Mouse (Mus musculus): ENCODE measurements around the gene Huwe1. TPM values are rescaled to one million over a fixed set of nuclear protein-coding genes. Genes with fewer than 3 reads are reported as not detected.

Huwe1 gene
- polyA plus RNA-seq, 1 experiment from 2014 or later, result 42.2 TPM

DNA sequence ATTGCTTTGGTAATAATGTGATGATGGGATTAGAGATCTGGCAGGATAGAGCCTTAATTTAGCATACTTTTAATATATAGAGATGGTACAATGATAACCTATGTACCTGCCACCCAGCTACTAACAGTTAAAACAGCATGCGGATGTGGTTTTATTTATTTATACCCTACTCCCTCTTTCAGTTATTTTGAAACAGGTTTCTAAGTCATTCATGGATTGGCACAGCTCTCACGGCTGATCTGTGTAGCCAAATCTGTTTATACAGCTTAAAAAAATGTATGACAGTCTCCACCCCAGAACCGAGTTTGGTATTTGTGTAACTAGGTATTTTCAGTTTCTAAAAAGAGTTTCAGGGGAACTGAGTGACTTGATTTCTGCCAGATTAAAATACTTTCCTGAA, 17.1 kb downstream of the Huwe1 start:
- Histone ChIP-seq H3K27me3 (no peaks in the 10 kb centered on the region), H3K36me3 (no peaks in the 10 kb centered on the region), H3K9ac (no peak overlapping the region), H3K27ac (no peak overlapping the region), H3K9me3 (no peaks in the 10 kb centered on the region), H3K4me3 (no peak overlapping the region), H3K4me1 (no peaks in the 10 kb centered on the region), H3K4me2 (no peak overlapping the region)
- no peak for ATAC-seq (ENCODE audit: insufficient number of reproducible peaks, low FRiP score, low TSS enrichment, low read depth)
- WGBS, result 76% methylated on average over 3 of the region's 3 CpGs

DNA sequence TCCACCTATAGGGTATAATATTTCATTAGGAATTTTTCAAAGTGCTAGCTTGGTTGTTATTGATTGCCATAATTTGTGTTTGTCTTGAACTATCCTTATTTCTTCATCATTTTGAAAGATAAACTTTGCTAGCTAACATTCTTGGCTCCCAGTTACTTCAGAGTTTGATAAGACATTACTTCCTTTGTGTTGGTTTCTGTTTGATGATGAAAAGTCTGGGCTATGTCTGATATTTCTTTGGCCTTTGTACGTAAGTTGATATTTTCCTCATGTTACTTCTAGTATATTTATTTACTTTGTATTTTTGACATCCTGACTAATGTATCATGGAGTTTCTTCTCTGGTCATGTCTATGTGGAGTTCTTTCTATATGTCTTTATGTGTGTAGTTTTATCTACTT, 28.4 kb downstream of the Huwe1 start:
- Histone ChIP-seq H3K9ac (no peak overlapping the region), H3K27me3 (0 out of 2 replicates have a peak, but pooled peaks cover 3% of the 10 kb centered on the region), H3K36me3 (no peaks in the 10 kb centered on the region), H3K27ac (no peak overlapping the region), H3K4me3 (no peak overlapping the region), H3K4me2 (no peak overlapping the region), H3K9me3 (no peaks in the 10 kb centered on the region), H3K4me1 (no peaks in the 10 kb centered on the region)
- WGBS, result 93% methylated on average over 1 of the region's 1 CpGs
- ATAC-seq (ENCODE audit: insufficient number of reproducible peaks, low FRiP score, low TSS enrichment, low read depth), result no peak

DNA sequence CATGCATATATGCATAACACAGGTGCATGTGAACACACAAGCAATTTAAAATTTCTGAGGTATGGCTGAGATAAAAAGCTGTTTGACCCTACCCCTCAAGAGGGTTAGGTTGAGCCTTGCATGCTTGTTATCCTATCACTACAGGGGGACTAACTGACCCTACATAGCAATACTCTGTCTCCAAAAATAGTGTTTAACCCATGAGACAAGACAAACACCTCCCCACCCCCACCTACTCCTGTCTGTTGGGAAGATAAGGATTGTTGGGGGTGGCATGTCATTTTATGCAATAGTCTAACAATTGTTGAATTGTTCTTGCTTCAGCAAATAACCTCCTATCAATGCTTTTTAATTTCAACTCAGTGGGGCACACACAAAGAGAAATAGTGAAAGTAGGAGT, 30.7 kb downstream of the Huwe1 start:
- no peak overlapping the region for H3K4me3 ChIP-seq
- H3K36me3 ChIP-seq, result no peaks in the 10 kb centered on the region
- no peaks in the 10 kb centered on the region for H3K9me3 ChIP-seq
- no peak overlapping the region for H3K9ac ChIP-seq
- no peak overlapping the region for H3K4me2 ChIP-seq
- 0 out of 2 replicates have a peak, but pooled peaks cover 3% of the 10 kb centered on the region for H3K27me3 ChIP-seq
- H3K27ac ChIP-seq, result no peak overlapping the region
- no peaks in the 10 kb centered on the region for H3K4me1 ChIP-seq
- no peak for ATAC-seq (ENCODE audit: insufficient number of reproducible peaks, low FRiP score, low TSS enrichment, low read depth)

DNA sequence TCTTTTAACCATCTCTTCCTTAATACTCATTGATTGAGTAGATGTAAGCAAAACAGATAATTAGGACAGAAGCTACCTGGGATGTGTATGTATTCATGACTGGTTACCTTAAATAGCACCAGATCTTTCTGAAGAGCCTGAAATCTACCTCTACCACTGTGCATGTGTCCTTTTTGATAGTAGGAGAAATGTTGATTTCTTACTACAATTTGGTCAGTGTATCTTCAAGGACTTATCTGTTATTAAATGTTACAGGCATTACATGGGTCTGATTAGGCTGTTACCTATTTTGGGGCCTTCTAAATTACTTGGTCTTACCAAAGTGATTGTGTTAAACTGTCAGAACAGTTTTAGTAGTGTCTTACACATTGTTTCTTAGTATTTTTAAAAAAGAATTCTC, 32.4 kb downstream of the Huwe1 start:
- Histone ChIP-seq H3K9ac (no peak overlapping the region), H3K27ac (no peak overlapping the region), H3K4me2 (no peak overlapping the region), H3K9me3 (no peaks in the 10 kb centered on the region), H3K4me3 (no peak overlapping the region), H3K4me1 (no peaks in the 10 kb centered on the region), H3K27me3 (0 out of 2 replicates have a peak, but pooled peaks cover 3% of the 10 kb centered on the region), H3K36me3 (no peaks in the 10 kb centered on the region)
- ATAC-seq (ENCODE audit: insufficient number of reproducible peaks, low FRiP score, low TSS enrichment, low read depth), result no peak

DNA sequence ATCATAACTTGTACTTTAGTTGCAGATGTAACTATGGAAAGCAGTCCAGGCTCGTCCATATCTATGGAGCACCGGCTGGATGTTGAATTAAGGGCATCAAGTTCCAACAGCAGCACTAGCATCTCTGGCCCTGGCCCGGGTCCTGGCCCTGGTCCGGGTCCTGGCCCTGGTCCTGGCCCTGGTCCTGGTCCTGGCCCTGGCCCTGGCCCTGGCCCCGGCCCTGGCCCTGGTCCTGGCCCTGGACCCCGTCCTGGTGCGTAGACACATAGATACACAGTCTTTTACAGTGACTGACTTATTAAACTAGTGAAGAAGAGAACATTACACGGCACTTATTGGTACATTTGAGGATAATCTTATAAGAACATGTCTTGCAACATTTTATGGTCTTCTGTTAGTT, 58.8 kb downstream of the Huwe1 start:
- no peak for ATAC-seq (ENCODE audit: insufficient number of reproducible peaks, low FRiP score, low TSS enrichment, low read depth)
- no peak overlapping the region for H3K4me3 ChIP-seq
- H3K9ac ChIP-seq, result no peak overlapping the region
- H3K9me3 ChIP-seq, result no peaks in the 10 kb centered on the region
- no peak overlapping the region for H3K4me2 ChIP-seq
- H3K27ac ChIP-seq, result no peak overlapping the region
- 87% methylated on average over 8 of the region's 8 CpGs for WGBS
- H3K27me3 ChIP-seq, result peaks cover under 1% of the 10 kb centered on the region; the same call in 1 of the 2 replicates
- H3K36me3 ChIP-seq, result peaks cover 10% of the 10 kb centered on the region; the same call in 1 of the 2 replicates
- H3K4me1 ChIP-seq, result no peaks in the 10 kb centered on the region

DNA sequence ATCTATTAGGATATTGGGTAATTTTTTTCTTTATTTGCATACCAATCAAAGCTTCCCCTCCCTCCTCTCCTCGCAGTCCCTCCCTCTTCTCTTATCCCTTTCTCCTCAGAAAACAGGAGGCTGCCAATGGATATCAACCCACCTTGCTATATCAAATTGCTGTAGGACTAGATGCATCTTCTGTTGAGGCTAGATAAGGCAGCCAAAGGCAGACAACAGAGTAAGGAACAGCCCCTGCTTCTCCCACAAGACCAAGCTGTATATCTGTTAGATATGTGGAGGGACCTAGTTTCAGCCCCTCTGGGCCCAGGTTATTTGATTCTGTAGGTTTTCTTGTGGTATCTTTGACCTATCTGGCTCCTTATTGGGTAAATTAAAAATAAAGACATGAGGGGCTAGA, 110.1 kb downstream of the Huwe1 start:
- Histone ChIP-seq H3K9me3 (no peaks in the 10 kb centered on the region), H3K27ac (no peak overlapping the region), H3K4me3 (no peak overlapping the region), H3K4me1 (no peaks in the 10 kb centered on the region), H3K9ac (no peak overlapping the region), H3K4me2 (no peak overlapping the region), H3K27me3 (peaks cover 9% of the 10 kb centered on the region; the same call in 1 of the 2 replicates), H3K36me3 (peaks cover 47% of the 10 kb centered on the region)
- no peak for ATAC-seq (ENCODE audit: insufficient number of reproducible peaks, low FRiP score, low TSS enrichment, low read depth)
- 92% methylated on average over 1 of the region's 1 CpGs for WGBS

DNA sequence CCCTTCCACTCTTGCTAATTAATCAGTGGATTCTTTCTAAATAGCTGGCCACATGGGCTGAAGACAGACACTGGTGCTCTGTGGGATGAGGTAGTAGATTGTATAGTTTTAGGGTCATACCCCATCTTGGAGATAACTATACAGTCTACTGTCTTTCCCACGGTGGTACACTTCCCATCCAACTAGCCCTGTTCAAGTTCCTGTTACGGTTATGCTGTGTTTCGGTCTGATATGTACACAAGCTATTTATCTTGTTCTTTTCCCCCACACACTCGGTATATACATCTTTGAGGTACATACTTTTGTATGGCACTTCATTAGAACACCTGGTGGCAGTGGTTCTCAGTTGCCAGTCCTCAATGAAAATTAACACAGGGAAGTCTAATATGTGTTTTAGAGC, 111.7 kb downstream of the Huwe1 start:
- H3K36me3 ChIP-seq, result peaks cover 46% of the 10 kb centered on the region
- no peak overlapping the region for H3K27ac ChIP-seq
- ATAC-seq (ENCODE audit: insufficient number of reproducible peaks, low FRiP score, low TSS enrichment, low read depth), result no peak
- H3K9me3 ChIP-seq, result no peaks in the 10 kb centered on the region
- no peak overlapping the region for H3K4me3 ChIP-seq
- no peak overlapping the region for H3K9ac ChIP-seq
- H3K4me2 ChIP-seq, result no peak overlapping the region
- WGBS, result 85% methylated on average over 4 of the region's 4 CpGs
- peaks cover 9% of the 10 kb centered on the region; the same call in 1 of the 2 replicates for H3K27me3 ChIP-seq
- H3K4me1 ChIP-seq, result no peaks in the 10 kb centered on the region

DNA sequence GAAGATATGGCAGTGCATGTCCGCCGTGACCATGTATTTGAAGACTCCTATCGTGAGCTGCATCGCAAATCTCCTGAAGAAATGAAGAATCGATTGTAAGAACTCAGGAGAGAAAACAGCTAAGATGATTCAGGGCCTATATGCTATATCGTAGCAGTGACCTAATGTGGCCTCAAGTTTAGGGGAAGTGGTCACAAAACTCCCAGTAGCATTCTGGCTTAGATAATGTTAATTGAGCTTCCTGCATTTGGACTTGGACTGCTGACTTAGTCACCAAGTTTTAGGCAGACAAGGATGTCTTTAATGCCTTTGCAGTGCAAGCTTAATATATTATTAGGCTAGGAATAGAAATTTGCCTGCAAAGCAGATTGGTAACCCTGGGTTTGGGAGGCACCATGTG, 128.8 kb downstream of the Huwe1 start:
- Histone ChIP-seq H3K9ac (no peak overlapping the region), H3K4me2 (no peak overlapping the region), H3K27ac (no peak overlapping the region), H3K27me3 (peaks cover 18% of the 10 kb centered on the region), H3K4me1 (no peaks in the 10 kb centered on the region), H3K9me3 (no peaks in the 10 kb centered on the region), H3K4me3 (no peak overlapping the region), H3K36me3 (peaks cover 49% of the 10 kb centered on the region)
- ATAC-seq (ENCODE audit: insufficient number of reproducible peaks, low FRiP score, low TSS enrichment, low read depth), result no peak
- WGBS, result 95% methylated on average over 6 of the region's 6 CpGs

DNA sequence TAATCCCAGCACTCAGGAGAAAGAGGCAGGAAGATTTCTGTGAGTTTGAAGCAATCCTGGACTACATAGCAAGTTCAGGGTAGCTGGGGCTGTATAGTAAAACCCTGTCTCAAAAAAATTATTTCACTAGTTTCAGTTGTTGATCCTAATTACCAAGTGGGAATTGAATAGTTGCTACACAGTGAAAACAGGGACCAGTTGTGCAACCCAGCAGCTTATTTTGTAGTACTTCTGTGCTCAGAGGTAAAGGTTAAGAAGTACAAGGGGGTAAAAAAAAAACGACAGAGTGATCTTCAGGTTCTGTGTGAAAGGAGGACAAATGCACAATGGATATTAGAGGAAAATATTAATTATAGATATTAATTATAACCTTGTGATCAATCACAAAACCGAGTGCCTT, 138.2 kb downstream of the Huwe1 start:
- no peak for ATAC-seq (ENCODE audit: insufficient number of reproducible peaks, low FRiP score, low TSS enrichment, low read depth)
- 56% methylated on average over 2 of the region's 2 CpGs for WGBS
- 0 out of 2 replicates have a peak, but pooled peaks cover 3% of the 10 kb centered on the region for H3K27me3 ChIP-seq

DNA sequence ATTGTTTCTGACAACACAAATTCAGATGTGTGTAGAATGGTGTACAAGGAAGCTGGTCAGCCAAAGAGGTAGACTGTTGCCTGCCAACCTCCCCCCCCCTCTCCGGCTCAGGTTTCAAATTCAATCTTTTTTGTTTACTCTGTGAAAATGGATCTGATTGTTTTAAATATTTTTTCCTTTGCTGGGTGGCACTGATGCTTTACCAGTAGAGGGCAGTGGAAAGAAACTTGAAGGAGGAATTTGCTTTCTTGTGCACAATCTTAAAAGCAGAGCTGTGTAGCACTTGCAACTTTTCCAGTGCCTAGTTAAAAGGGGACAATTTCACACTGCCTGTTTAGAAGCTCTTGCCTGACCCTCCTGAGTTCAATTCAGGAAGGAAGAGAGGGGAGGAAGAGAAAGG, 146.4 kb downstream of the Huwe1 start:
- no peak overlapping the region for H3K27ac ChIP-seq
- H3K4me1 ChIP-seq, result no peaks in the 10 kb centered on the region
- H3K9ac ChIP-seq, result no peak overlapping the region
- ATAC-seq (ENCODE audit: insufficient number of reproducible peaks, low FRiP score, low TSS enrichment, low read depth), result no peak
- H3K36me3 ChIP-seq, result no peaks in the 10 kb centered on the region
- H3K4me3 ChIP-seq, result no peak overlapping the region
- H3K4me2 ChIP-seq, result no peak overlapping the region
- H3K9me3 ChIP-seq, result no peaks in the 10 kb centered on the region
- WGBS, result 38% methylated on average over 1 of the region's 1 CpGs
- peaks cover 7% of the 10 kb centered on the region; the same call in 1 of the 2 replicates for H3K27me3 ChIP-seq

More for the DNA sequence above, 138.2 kb downstream of the Huwe1 start:
- H3K4me3 ChIP-seq, result no peak overlapping the region
- no peak overlapping the region for H3K27ac ChIP-seq
- no peaks in the 10 kb centered on the region for H3K4me1 ChIP-seq
- H3K9me3 ChIP-seq, result no peaks in the 10 kb centered on the region
- H3K9ac ChIP-seq, result no peak overlapping the region
- peaks cover 8% of the 10 kb centered on the region for H3K36me3 ChIP-seq
- no peak overlapping the region for H3K4me2 ChIP-seq

DNA sequence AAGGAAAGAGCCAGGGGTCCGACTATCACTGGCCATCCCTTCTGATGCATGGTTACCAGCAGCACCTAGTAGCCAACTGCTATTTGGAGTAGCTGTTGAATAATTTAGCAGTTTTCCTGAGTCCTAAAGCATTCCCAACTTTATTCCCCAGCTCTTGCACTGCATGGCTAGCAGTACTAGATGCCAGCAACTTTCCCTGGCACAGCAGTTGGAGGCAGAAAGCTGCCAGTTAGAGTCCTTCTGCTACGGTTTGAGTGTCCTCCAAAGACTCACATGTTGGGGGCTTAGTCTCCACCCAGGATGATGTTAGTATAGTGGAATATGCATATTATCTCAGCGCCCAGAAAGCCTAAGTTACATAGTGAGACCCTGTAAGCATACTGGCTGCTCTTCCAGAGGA, 147.2 kb downstream of the Huwe1 start:
- Histone ChIP-seq H3K27me3 (peaks cover 7% of the 10 kb centered on the region; the same call in 1 of the 2 replicates), H3K36me3 (no peaks in the 10 kb centered on the region), H3K9ac (no peak overlapping the region), H3K4me3 (no peak overlapping the region), H3K9me3 (no peaks in the 10 kb centered on the region), H3K27ac (no peak overlapping the region), H3K4me1 (no peaks in the 10 kb centered on the region), H3K4me2 (no peak overlapping the region)
- 66% methylated on average over 3 of the region's 3 CpGs for WGBS
- ATAC-seq (ENCODE audit: insufficient number of reproducible peaks, low FRiP score, low TSS enrichment, low read depth), result no peak

DNA sequence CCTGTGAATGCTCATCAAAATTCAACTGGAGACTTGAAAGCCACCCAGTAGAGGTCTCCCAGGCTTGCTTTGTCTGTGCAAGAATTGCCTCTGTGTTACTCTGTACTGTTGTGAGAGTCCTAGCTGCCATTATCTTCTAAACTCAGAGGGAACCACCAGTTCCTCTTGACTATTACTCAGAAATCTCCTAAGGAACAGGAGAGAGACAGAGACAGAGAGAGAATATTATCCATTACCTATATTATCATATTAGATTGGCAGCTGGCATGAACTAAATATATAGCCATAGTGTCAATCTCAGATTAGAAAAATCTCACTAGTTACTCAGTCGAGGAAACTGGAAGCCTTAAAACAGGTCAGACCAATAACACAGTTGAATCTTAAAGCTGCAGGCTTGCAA, 149.6 kb downstream of the Huwe1 start:
- 39% methylated on average over 1 of the region's 1 CpGs for WGBS
- H3K36me3 ChIP-seq, result no peaks in the 10 kb centered on the region
- H3K27ac ChIP-seq, result no peak overlapping the region
- no peaks in the 10 kb centered on the region for H3K9me3 ChIP-seq
- no peaks in the 10 kb centered on the region for H3K4me1 ChIP-seq
- ATAC-seq (ENCODE audit: insufficient number of reproducible peaks, low FRiP score, low TSS enrichment, low read depth), result no peak
- no peak overlapping the region for H3K4me3 ChIP-seq
- H3K4me2 ChIP-seq, result no peak overlapping the region
- no peak overlapping the region for H3K9ac ChIP-seq
- H3K27me3 ChIP-seq, result peaks cover 7% of the 10 kb centered on the region; the same call in 1 of the 2 replicates

DNA sequence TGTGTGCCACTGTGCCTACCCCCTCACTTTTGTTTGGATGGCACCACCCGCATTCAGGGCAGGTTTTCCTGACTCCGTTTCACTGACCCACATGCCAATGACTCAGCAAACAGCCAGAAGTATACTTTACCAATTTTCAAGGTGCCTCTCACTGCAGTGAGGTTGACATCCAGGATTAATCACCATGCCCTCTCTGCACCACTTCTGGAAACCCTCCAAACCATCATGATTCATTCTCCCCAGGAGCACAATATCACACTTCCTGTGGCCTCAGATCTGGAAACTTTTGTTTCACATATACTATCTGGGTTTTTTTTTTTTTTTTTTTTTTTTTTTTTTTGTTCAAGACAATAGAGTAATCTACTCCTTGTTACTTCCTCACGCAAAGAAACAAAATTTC, 150.6 kb downstream of the Huwe1 start:
- Histone ChIP-seq H3K36me3 (no peaks in the 10 kb centered on the region), H3K9ac (no peak overlapping the region), H3K4me1 (no peaks in the 10 kb centered on the region), H3K4me3 (no peak overlapping the region), H3K27ac (no peak overlapping the region), H3K4me2 (no peak overlapping the region), H3K27me3 (peaks cover 7% of the 10 kb centered on the region; the same call in 1 of the 2 replicates), H3K9me3 (no peaks in the 10 kb centered on the region)
- no peak for ATAC-seq (ENCODE audit: insufficient number of reproducible peaks, low FRiP score, low TSS enrichment, low read depth)
- 71% methylated on average over 3 of the region's 3 CpGs for WGBS

Measured in limb, embryonic 15.5 days (tissue).